ENCODE assay signal across 7 mouse cellular contexts in genomic region chr11:70451797-70452498, GRCm38 (mm10). TPM values are rescaled to one million over a fixed set of nuclear protein-coding genes. Genes with fewer than 3 reads are reported as not detected.
DNase-seq lines count a peak whose midpoint lies in the region; ATAC-seq lines count a peak whose summit lies in the region.

Gene Med11, plus strand, starts transcription at chr11:70451919.

- peaks cover 10% of the 10 kb centered on the region for H3K4me1 ChIP-seq in intestine, embryonic 16.5 days (ENCODE audit: control insufficient read depth, insufficient read depth, low read length)
- H3K4me1 ChIP-seq in midbrain, embryonic 11.5 days (ENCODE audit: control insufficient read depth, insufficient read depth, low read length), result peaks cover 7% of the 10 kb centered on the region; the same call in 1 of the 2 replicates

- peak within 1 kb of the TSS; percentile 90 for H3K9ac ChIP-seq in intestine, embryonic 16.5 days (ENCODE audit: low read depth, low read length)
- H3K9ac ChIP-seq in midbrain, embryonic 11.5 days (ENCODE audit: low read length), result peak within 1 kb of the TSS; percentile 57

- under 1% methylated on average over 46 of the region's 46 CpGs for WGBS in intestine, embryonic 16.5 days
- WGBS in midbrain, embryonic 11.5 days, result under 1% methylated on average over 46 of the region's 46 CpGs

- H3K9me3 ChIP-seq in intestine, embryonic 16.5 days (ENCODE audit: control insufficient read depth, low read length), result no peaks in the 10 kb centered on the region
- no peaks in the 10 kb centered on the region for H3K9me3 ChIP-seq in midbrain, embryonic 11.5 days (ENCODE audit: control insufficient read depth, low read length)

- peak; percentile 99 for ATAC-seq in intestine, embryonic 16.5 days
- ATAC-seq in midbrain, embryonic 11.5 days (ENCODE audit: low FRiP score), result peak; percentile 99

- H3K4me2 ChIP-seq in intestine, embryonic 16.5 days (ENCODE audit: low read depth, low read length), result peak within 1 kb of the TSS; percentile 81
- peak within 1 kb of the TSS; percentile 60 for H3K4me2 ChIP-seq in midbrain, embryonic 11.5 days

- peak; percentile 96 for DNase-seq in adrenal gland, adult 8-10 months
- peak; percentile 97 for DNase-seq in embryo, embryonic 9.5 days (ENCODE audit: extremely low spot score)
- peak; percentile 88 to 96 for DNase-seq in gastrocnemius, postnatal 4 days (ENCODE audit: low spot score in 2 of 2)
- peak; percentile 95 to 96 for DNase-seq in left cerebral cortex, postnatal 36 days (ENCODE audit: low spot score in 2 of 2)
- DNase-seq in midbrain, embryonic 11.5 days (ENCODE audit: low spot score, missing footprints), result peak; percentile 99
- DNase-seq in skeletal muscle tissue, adult 2 months (ENCODE audit: low read depth, low spot score), result peak; percentile 93

- H3K27me3 ChIP-seq in intestine, embryonic 16.5 days (replicated peaks; ENCODE audit: control insufficient read depth, insufficient read depth, low read length), result no peaks in the 10 kb centered on the region
- H3K27me3 ChIP-seq in midbrain, embryonic 11.5 days (ENCODE audit: control insufficient read depth, insufficient read depth, low read length), result no peaks in the 10 kb centered on the region

- H3K36me3 ChIP-seq in intestine, embryonic 16.5 days (ENCODE audit: control insufficient read depth, insufficient read depth, low read length), result no peaks in the 10 kb centered on the region
- H3K36me3 ChIP-seq in midbrain, embryonic 11.5 days (ENCODE audit: control insufficient read depth, insufficient read depth, low read length), result no peaks in the 10 kb centered on the region

- peak within 1 kb of the TSS; percentile 97 for H3K27ac ChIP-seq in intestine, embryonic 16.5 days (ENCODE audit: low read length)
- H3K27ac ChIP-seq in midbrain, embryonic 11.5 days (ENCODE audit: low read depth, low read length), result peak within 1 kb of the TSS; percentile 62

- peak within 1 kb of the TSS; percentile 69 for H3K4me3 ChIP-seq in intestine, embryonic 16.5 days (ENCODE audit: low read length)
- peak within 1 kb of the TSS; percentile 52 for H3K4me3 ChIP-seq in midbrain, embryonic 11.5 days (ENCODE audit: low read depth, low read length)

- intact Hi-C loops in left cerebral cortex, postnatal 36 days (cut with DNase I), result loop anchor here (1.0 to 5.0 kb wide), 2 partner anchors 20 to 55 kb away; partner anchors contain the start of genes Arrb2 and Tm4sf5

RNA-seq across cellular contexts. Expression of gene Med11, which starts in this region (rescaled TPM):
- 10 to 100 TPM; 23.4 to 24.4 (median 24.2) TPM for total RNA-seq in adrenal gland, adult 8-10 months (2022)
- total RNA-seq in gastrocnemius, postnatal 4 days (2021), result 10 to 100 TPM; 11.2 TPM
- 38.4 and 41.7 TPM in 2 replicates for polyA plus RNA-seq in intestine, embryonic 16.5 days (2015; fragmentation: Nextera tagmentation; extraction: Ambion mirVana)
- total RNA-seq in left cerebral cortex, postnatal 36 days (2021), result 10 to 100 TPM; 14.0 to 16.7 TPM
- 37.7 and 42.1 TPM in 2 replicates for polyA plus RNA-seq in midbrain, embryonic 11.5 days (2014; fragmentation: Nextera tagmentation; extraction: Ambion mirVana)

Comparison
In these comparisons a context has a peak if more than half of its experiments do, and no peak if none do; other contexts are left out.
1. Peak in every context shown above with its lines: DNase-seq, ATAC-seq, H3K4me3 ChIP-seq and H3K27ac ChIP-seq.